Mouse (Mus musculus) liver, adult 2 months (tissue): ENCODE measurements at regions not wholly inside any gene's neighbourhood (a gene's known extent, or its start where the extent isn't known, plus 50 kb on each side); places are given as distances from the start of the nearest gene placed in this dataset.

Source experiments
- CTCF ChIP-seq: fragments of 200-500 bp; IDR thresholded peaks from 2 replicates; pipeline ENCODE4 v1.5.1; 2011; ENCODE audit warnings: low read depth, low read length, control low read depth
- POLR2A ChIP-seq: fragments of 200-500 bp; IDR thresholded peaks from 2 replicates; pipeline ENCODE4 v1.6.1; 2011; ENCODE audit warnings: low read length, control low read depth; ENCODE audit not compliant: insufficient read depth; ENCODE audit errors: extremely low read depth

GRCm38 (mm10) chr12:69516314-69516916 is 66.4 kb downstream of the Vcpkmt start:
- no peak for TF ChIP-seq POLR2A
- no peak for TF ChIP-seq CTCF
